In genomic region chr14:102516765-102517164, GRCm38 (mm10) we compare ENCODE assay signal across 16 mouse cellular contexts.
DNase-seq lines count a peak whose midpoint lies in the region; ATAC-seq and TF ChIP-seq lines count a peak whose summit lies in the region.
"Had no signal": no experiment of that assay in that cellular context is flagged by ENCODE, and none has a peak within 500 bp of the region (broad histone marks: within the 10 kb centered on the region; RNA-seq: fewer than 3 reads in every experiment).

No protein-coding gene starts in this region.

- no peaks in the 10 kb centered on the region for H3K4me1 ChIP-seq in forebrain, postnatal 0 days (ENCODE audit: insufficient read depth)
- peaks cover 8% of the 10 kb centered on the region; the same call in 1 of the 2 replicates for H3K4me1 ChIP-seq in forebrain, embryonic 10.5 days
- no peaks in the 10 kb centered on the region for H3K4me1 ChIP-seq in CH12.LX (ENCODE audit: control insufficient read depth in 1 of 2, insufficient read depth in 2 of 2)
- H3K4me1 ChIP-seq in heart, embryonic 10.5 days: no peaks in the 10 kb centered on the region
- H3K4me1 ChIP-seq: heart, embryonic 12.5 days; hindbrain, embryonic 15.5 days; limb, embryonic 13.5 days had no signal

- H3K27ac ChIP-seq in forebrain, postnatal 0 days (ENCODE audit: low read depth, low read length): no peak overlapping the region
- H3K27ac ChIP-seq in forebrain, embryonic 10.5 days: no peak overlapping the region
- H3K27ac ChIP-seq in CH12.LX (ENCODE audit: insufficient read depth, low read depth): no peak overlapping the region
- H3K27ac ChIP-seq in heart, embryonic 10.5 days: no peak overlapping the region
- H3K27ac ChIP-seq: hindbrain, embryonic 15.5 days; limb, embryonic 13.5 days had no signal

- no peaks in the 10 kb centered on the region for H3K9me3 ChIP-seq in forebrain, postnatal 0 days (ENCODE audit: low read length)
- no peaks in the 10 kb centered on the region for H3K9me3 ChIP-seq in forebrain, embryonic 10.5 days
- no peaks in the 10 kb centered on the region for H3K9me3 ChIP-seq in CH12.LX (replicated peaks; ENCODE audit: low read length)
- no peaks in the 10 kb centered on the region for H3K9me3 ChIP-seq in heart, embryonic 10.5 days
- H3K9me3 ChIP-seq: heart, embryonic 12.5 days; hindbrain, embryonic 15.5 days; limb, embryonic 13.5 days had no signal

- H3K4me2 ChIP-seq in forebrain, postnatal 0 days (ENCODE audit: low read depth): no peak overlapping the region
- H3K4me2 ChIP-seq in CH12.LX (ENCODE audit: insufficient read depth, low read depth, poor library complexity, severe bottlenecking): peak overlapping the region; percentile 36; the same call in 1 of the 2 replicates
- H3K4me2 ChIP-seq: heart, embryonic 12.5 days; hindbrain, embryonic 15.5 days; limb, embryonic 13.5 days had no signal

- no peak overlapping the region for H3K4me3 ChIP-seq in forebrain, postnatal 0 days (ENCODE audit: low read depth, low read length)
- H3K4me3 ChIP-seq in forebrain, embryonic 10.5 days: no peak overlapping the region
- H3K4me3 ChIP-seq in CH12.LX (replicated peaks in 1 of 3; ENCODE audit: low read depth in 2 of 3, low read length in 2 of 3, poor library complexity in 1 of 3): no peak overlapping the region
- no peak overlapping the region for H3K4me3 ChIP-seq in heart, embryonic 10.5 days
- H3K4me3 ChIP-seq: heart, embryonic 12.5 days; hindbrain, embryonic 15.5 days; limb, embryonic 13.5 days had no signal

- no peaks in the 10 kb centered on the region for H3K27me3 ChIP-seq in forebrain, postnatal 0 days (ENCODE audit: insufficient read depth, low read length)
- H3K27me3 ChIP-seq in forebrain, embryonic 10.5 days (ENCODE audit: poor library complexity, severe bottlenecking): no peaks in the 10 kb centered on the region
- no peaks in the 10 kb centered on the region for H3K27me3 ChIP-seq in CH12.LX (replicated peaks)
- H3K27me3 ChIP-seq in heart, embryonic 10.5 days (ENCODE audit: insufficient read depth, poor library complexity, severe bottlenecking): no peaks in the 10 kb centered on the region
- H3K27me3 ChIP-seq: heart, embryonic 12.5 days; hindbrain, embryonic 15.5 days; limb, embryonic 13.5 days had no signal

- peak; percentile 78; the same call in 1 of the 2 replicates for ATAC-seq in forebrain, postnatal 0 days
- ATAC-seq: Patski had no signal

- no peaks in the 10 kb centered on the region for H3K79me2 ChIP-seq in CH12.LX (replicated peaks; ENCODE audit: control insufficient read depth, extremely low read depth, insufficient read depth, poor library complexity, severe bottlenecking)

- TF ChIP-seq POLR2A in CH12.LX (IDR thresholded peaks at IDR 0.05; ENCODE audit: low read depth, low read length): no peak

- H3K36me3 ChIP-seq in forebrain, postnatal 0 days (ENCODE audit: insufficient read depth): no peaks in the 10 kb centered on the region
- H3K36me3 ChIP-seq in forebrain, embryonic 10.5 days (replicated peaks): no peaks in the 10 kb centered on the region
- no peaks in the 10 kb centered on the region for H3K36me3 ChIP-seq in CH12.LX (replicated peaks in 1 of 2; ENCODE audit: control insufficient read depth in 1 of 2, insufficient read depth in 1 of 2, low read length in 1 of 2)
- H3K36me3 ChIP-seq in heart, embryonic 10.5 days: no peaks in the 10 kb centered on the region
- H3K36me3 ChIP-seq: heart, embryonic 12.5 days; hindbrain, embryonic 15.5 days; limb, embryonic 13.5 days had no signal

- H3K9ac ChIP-seq in forebrain, postnatal 0 days: no peak overlapping the region
- no peak overlapping the region for H3K9ac ChIP-seq in CH12.LX (ENCODE audit: insufficient read depth, low read depth)
- H3K9ac ChIP-seq: heart, embryonic 12.5 days; hindbrain, embryonic 15.5 days; limb, embryonic 13.5 days had no signal

- TF ChIP-seq RAD21 in CH12.LX (IDR thresholded peaks at IDR 0.05; ENCODE audit: low read depth, low read length): no peak

- dilution Hi-C loops in CH12.LX (cut with MboI; ENCODE audit: extremely low pct_ligation_motif_present, extremely low pct_unique_long_range_greater_than_20kb, low sequenced_read_pairs): no loop called here

- TF ChIP-seq EP300 in CH12.LX (IDR thresholded peaks at IDR 0.05; ENCODE audit: low read length): no peak

- peak; percentile 26 for DNase-seq in forebrain, postnatal 0 days
- no peak for DNase-seq in forebrain, embryonic 10.5 days (ENCODE audit: extremely low spot score, low spot score)
- no peak for DNase-seq in CH12.LX (ENCODE audit: extremely low read depth)
- peak; percentile 55 for DNase-seq in embryo, embryonic 10.5 days (ENCODE audit: low spot score)
- DNase-seq in mesoderm, embryonic 11.5 days (ENCODE audit: low read depth, low spot score): peak; percentile 39
- DNase-seq in heart, embryonic 10.5 days (ENCODE audit: low spot score): no peak
- DNase-seq in left cerebral cortex, adult 9 months (ENCODE audit: low spot score in 2 of 2): no peak
- DNase-seq: adrenal gland, adult 2 months; layer of hippocampus, postnatal 36 days; lung, adult 18-20 months; right cerebral cortex, postnatal 25 days; thymus, adult 2 months had no signal

- in situ Hi-C loops in CH12.LX (cut with MboI; ENCODE audit: low pct_ligation_motif_present, low pct_unique_long_range_greater_than_20kb, low sequenced_read_pairs): loop anchor here (10.0 to 25.0 kb wide), 2 partner anchors 471 to 562 kb away; partner anchors contain the start of gene Kctd12

- 5% methylated on average over 2 of the region's 2 CpGs for WGBS in forebrain, postnatal 0 days
- 7% methylated on average over 2 of the region's 2 CpGs for whole genome bisulfite sequencing in forebrain, embryonic 10.5 days
- 30% methylated on average over 2 of the region's 2 CpGs for WGBS in heart, embryonic 10.5 days

- TF ChIP-seq CTCF in forebrain, postnatal 0 days (IDR thresholded peaks at IDR 0.05; ENCODE audit: low read depth): no peak
- TF ChIP-seq CTCF in CH12.LX (conservative IDR thresholded peaks at IDR 0.05 in 1 of 2, IDR thresholded peaks at IDR 0.05 in 1 of 2; ENCODE audit: low read depth in 2 of 2, low read length in 2 of 2): no peak

TF ChIP-seq in CH12.LX, 34 proteins besides CTCF, POLR2A, EP300 and RAD21:
- TF ChIP-seq SIN3A (IDR thresholded peaks at IDR 0.05; ENCODE audit: low read length): no peak
- TF ChIP-seq MEF2A (IDR thresholded peaks at IDR 0.05; ENCODE audit: borderline replicate concordance, low read depth, low read length): no peak
- no peak for TF ChIP-seq ZMIZ1 (IDR thresholded peaks at IDR 0.05; ENCODE audit: low read depth, low read length)
- TF ChIP-seq MAX (IDR thresholded peaks at IDR 0.05; ENCODE audit: low read length): no peak
- no peak for TF ChIP-seq HCFC1 (IDR thresholded peaks at IDR 0.05; ENCODE audit: low read depth, low read length)
- TF ChIP-seq MAZ (IDR thresholded peaks at IDR 0.05; ENCODE audit: low read depth, low read length): no peak
- no peak for TF ChIP-seq BHLHE40 (IDR thresholded peaks at IDR 0.05; ENCODE audit: low read depth, low read length)
- TF ChIP-seq TCF12 (IDR thresholded peaks at IDR 0.05; ENCODE audit: low read depth, low read length): no peak
- TF ChIP-seq TBP (conservative IDR thresholded peaks at IDR 0.05; ENCODE audit: low read depth, low read length): no peak
- TF ChIP-seq PAX5 (IDR thresholded peaks at IDR 0.05; ENCODE audit: low read length): no peak
- TF ChIP-seq RCOR1 (conservative IDR thresholded peaks at IDR 0.05; ENCODE audit: low read depth, low read length): no peak
- TF ChIP-seq USF2 (conservative IDR thresholded peaks at IDR 0.05; ENCODE audit: low read depth, low read length): no peak
- no peak for TF ChIP-seq KAT2A (IDR thresholded peaks at IDR 0.05; ENCODE audit: insufficient replicate concordance, low read length)
- TF ChIP-seq JUND (conservative IDR thresholded peaks at IDR 0.05; ENCODE audit: low read depth, low read length): no peak
- no peak for TF ChIP-seq JUN (IDR thresholded peaks at IDR 0.05; ENCODE audit: insufficient read depth, low read depth, low read length)
- TF ChIP-seq ZC3H11A (IDR thresholded peaks at IDR 0.05; ENCODE audit: low read depth, low read length): no peak
- TF ChIP-seq CHD2 (IDR thresholded peaks at IDR 0.05; ENCODE audit: low read length): no peak
- no peak for TF ChIP-seq SMC3 (IDR thresholded peaks at IDR 0.05; ENCODE audit: low read depth, low read length)
- TF ChIP-seq E2F4 (IDR thresholded peaks at IDR 0.05; ENCODE audit: insufficient replicate concordance, low read depth, low read length): no peak
- TF ChIP-seq GABPA (IDR thresholded peaks at IDR 0.05; ENCODE audit: insufficient replicate concordance, low read depth, low read length): no peak

Comparison
In these comparisons a context has a peak if more than half of its experiments do, and no peak if none do; other contexts are left out.
1. DNase-seq: peak in forebrain, postnatal 0 days (single experiment), embryo, embryonic 10.5 days (single experiment) and mesoderm, embryonic 11.5 days (single experiment); none in forebrain, embryonic 10.5 days (single experiment), CH12.LX (single experiment), heart, embryonic 10.5 days (single experiment) and left cerebral cortex, adult 9 months (0 of 2).